Mouse (Mus musculus) cortical plate, adult 2 months (tissue): ENCODE results near the gene Copz1.

Source experiments
- CTCF ChIP-seq: fragments of 200-500 bp; IDR thresholded peaks from 2 replicates; pipeline ENCODE4 v1.5.1; 2011; ENCODE audit warnings: mild to moderate bottlenecking, control low read depth, low read length; ENCODE audit not compliant: insufficient read depth; ENCODE audit errors: extremely low read depth
- POLR2A ChIP-seq: fragments of 200-500 bp; IDR thresholded peaks from 2 replicates; pipeline ENCODE4 v1.6.1; 2011; ENCODE audit warnings: mild to moderate bottlenecking, low read length, control low read depth; ENCODE audit not compliant: insufficient read depth; ENCODE audit errors: extremely low read depth

- TF ChIP-seq POLR2A = no peak
- no peak for TF ChIP-seq CTCF
Observed at GRCm38 (mm10) chr15:103314181-103314580, 41.7 kb downstream of the Copz1 start.
